Mouse (Mus musculus) forebrain, embryonic 12.5 days (tissue): ENCODE measurements around the gene Rgs3. TPM values are rescaled to one million over a fixed set of nuclear protein-coding genes. Genes with fewer than 3 reads are reported as not detected.

Experiments
- ATAC-seq: fragments of 200-750 bp; cut with Nextera tagmentation; 2 replicates; pipeline ENCODE4 v1.8.0; 2017; ENCODE audit warnings: moderate TSS enrichment; ENCODE audit not compliant: low FRiP score
- H3K27ac ChIP-seq: fragments of 300-500 bp; sonication (generic); 2 replicates; pipeline ENCODE4 v1.5.1; 2016; ENCODE audit warnings: mild to moderate bottlenecking
- H3K27me3 ChIP-seq: fragments of 300-500 bp; sonication (generic); 2 replicates; pipeline ENCODE4 v1.6.1; 2016; ENCODE audit warnings: mild to moderate bottlenecking
- H3K36me3 ChIP-seq: fragments of 300-500 bp; sonication (generic); replicated peaks from 2 replicates; pipeline ENCODE4 v1.6.1; 2016; ENCODE audit warnings: mild to moderate bottlenecking
- H3K4me1 ChIP-seq: fragments of 300-500 bp; sonication (generic); 2 replicates; pipeline ENCODE4 v1.6.1; 2016
- H3K4me2 ChIP-seq: fragments of 300-500 bp; sonication (generic); 2 replicates; pipeline ENCODE4 v1.6.1; 2016; ENCODE audit warnings: mild to moderate bottlenecking, moderate library complexity
- H3K4me3 ChIP-seq: fragments of 300-500 bp; sonication (generic); replicated peaks from 2 replicates; pipeline ENCODE4 v1.5.1; 2016; ENCODE audit warnings: mild to moderate bottlenecking
- H3K9ac ChIP-seq: fragments of 300-500 bp; sonication (generic); 2 replicates; pipeline ENCODE4 v1.6.1; 2016; ENCODE audit warnings: mild to moderate bottlenecking
- H3K9me3 ChIP-seq: fragments of 300-500 bp; sonication (generic); 2 replicates; pipeline ENCODE4 v1.6.1; 2016
- WGBS: fragments of 180-500 bp; shearing (Covaris S2); methylation state at CpG from one replicate; pipeline ENCODE4 v1.1.7; 2016; 5-methylcytosine and 5-hydroxymethylcytosine counted together
- polyA plus RNA-seq: library from polyadenylated mRNA; unstranded; fragments of >200 nt; fragmentation: Nextera tagmentation; extraction: Ambion mirVana; gene quantifications from 2 replicates; pipeline ENCODE4 v1.2.1, GENCODE M21; 2016

Rgs3 gene
- polyA plus RNA-seq, 1 experiment from 2014 or later: 54.3 TPM

GRCm38 (mm10) chr4:62561630-62562001 lies 2.0 kb downstream of the Rgs3 start:
- Histone ChIP-seq H3K4me3 (no peak overlapping the region), H3K4me1 (peaks cover 5% of the 10 kb centered on the region; the same call in 1 of the 2 replicates), H3K4me2 (no peak overlapping the region), H3K27ac (peak overlapping the region; percentile 37; the same call in 1 of the 2 replicates), H3K36me3 (no peaks in the 10 kb centered on the region), H3K9ac (no peak overlapping the region), H3K27me3 (peaks cover 9% of the 10 kb centered on the region), H3K9me3 (no peaks in the 10 kb centered on the region)
- 58% methylated on average over 3 of the region's 3 CpGs for WGBS
- ATAC-seq: no peak; the same call in 1 of the 2 replicates

- peaks cover 5% of the 10 kb centered on the region; the same call in 1 of the 2 replicates for H3K4me1 ChIP-seq
- H3K9ac ChIP-seq: no peak overlapping the region
- WGBS: 84% methylated on average over 4 of the region's 4 CpGs
- no peak overlapping the region for H3K4me3 ChIP-seq
- peak overlapping the region; percentile 37; the same call in 1 of the 2 replicates for H3K27ac ChIP-seq
- H3K4me2 ChIP-seq: no peak overlapping the region
- ATAC-seq: no peak
- H3K36me3 ChIP-seq: no peaks in the 10 kb centered on the region
- H3K27me3 ChIP-seq: peaks cover 9% of the 10 kb centered on the region
- no peaks in the 10 kb centered on the region for H3K9me3 ChIP-seq
Measured at GRCm38 (mm10) chr4:62562006-62562405, 2.4 kb downstream of the Rgs3 start.

- 87% methylated on average over 4 of the region's 4 CpGs for WGBS
- peaks cover 3% of the 10 kb centered on the region; the same call in 1 of the 2 replicates for H3K4me1 ChIP-seq
- no peaks in the 10 kb centered on the region for H3K36me3 ChIP-seq
- no peak overlapping the region for H3K4me3 ChIP-seq
- no peak overlapping the region for H3K4me2 ChIP-seq
- H3K27ac ChIP-seq: no peak overlapping the region
- no peak overlapping the region for H3K9ac ChIP-seq
- no peak for ATAC-seq
- no peaks in the 10 kb centered on the region for H3K9me3 ChIP-seq
- no peaks in the 10 kb centered on the region for H3K27me3 ChIP-seq
Measured at GRCm38 (mm10) chr4:62566530-62566929, 6.9 kb downstream of the Rgs3 start.

GRCm38 (mm10) chr4:62567696-62568095 lies 8.0 kb downstream of the Rgs3 start:
- Histone ChIP-seq H3K4me3 (no peak overlapping the region), H3K9ac (no peak overlapping the region), H3K27me3 (no peaks in the 10 kb centered on the region), H3K4me1 (no peaks in the 10 kb centered on the region), H3K27ac (no peak overlapping the region), H3K36me3 (no peaks in the 10 kb centered on the region), H3K4me2 (no peak overlapping the region), H3K9me3 (no peaks in the 10 kb centered on the region)
- 90% methylated on average over 6 of the region's 6 CpGs for WGBS
- no peak for ATAC-seq

GRCm38 (mm10) chr4:62568359-62568758 lies 8.7 kb downstream of the Rgs3 start:
- ATAC-seq: no peak

GRCm38 (mm10) chr4:62569603-62570002 lies 10.0 kb downstream of the Rgs3 start:
- Histone ChIP-seq H3K4me1 (no peaks in the 10 kb centered on the region), H3K27me3 (no peaks in the 10 kb centered on the region), H3K9ac (no peak overlapping the region), H3K4me2 (no peak overlapping the region), H3K36me3 (no peaks in the 10 kb centered on the region), H3K27ac (no peak overlapping the region), H3K9me3 (no peaks in the 10 kb centered on the region), H3K4me3 (no peak overlapping the region)
- no peak for ATAC-seq
- 86% methylated on average over 5 of the region's 5 CpGs for WGBS

More at GRCm38 (mm10) chr4:62568359-62568758, 8.7 kb downstream of the Rgs3 start:
- Histone ChIP-seq H3K9ac (no peak overlapping the region), H3K36me3 (no peaks in the 10 kb centered on the region), H3K9me3 (no peaks in the 10 kb centered on the region), H3K4me1 (no peaks in the 10 kb centered on the region), H3K27me3 (no peaks in the 10 kb centered on the region), H3K4me2 (no peak overlapping the region), H3K27ac (no peak overlapping the region), H3K4me3 (no peak overlapping the region)
- 85% methylated on average over 1 of the region's 1 CpGs for WGBS

GRCm38 (mm10) chr4:62570029-62570428 lies 10.4 kb downstream of the Rgs3 start:
- H3K9ac ChIP-seq: no peak overlapping the region
- 75% methylated on average over 5 of the region's 5 CpGs for WGBS
- H3K27me3 ChIP-seq: no peaks in the 10 kb centered on the region
- ATAC-seq: no peak
- H3K4me1 ChIP-seq: no peaks in the 10 kb centered on the region
- H3K27ac ChIP-seq: no peak overlapping the region
- H3K9me3 ChIP-seq: no peaks in the 10 kb centered on the region
- H3K4me3 ChIP-seq: no peak overlapping the region
- no peaks in the 10 kb centered on the region for H3K36me3 ChIP-seq
- no peak overlapping the region for H3K4me2 ChIP-seq

- Histone ChIP-seq H3K9ac (peak overlapping the region; percentile 70), H3K4me2 (peak overlapping the region; percentile 79), H3K4me3 (peak overlapping the region; percentile 50), H3K9me3 (no peaks in the 10 kb centered on the region), H3K4me1 (peaks cover 44% of the 10 kb centered on the region), H3K36me3 (no peaks in the 10 kb centered on the region), H3K27me3 (0 out of 2 replicates have a peak, but pooled peaks cover 11% of the 10 kb centered on the region), H3K27ac (peak overlapping the region; percentile 92)
- peak; percentile 89 for ATAC-seq
- WGBS: 19% methylated on average over 18 of the region's 18 CpGs
Measured at GRCm38 (mm10) chr4:62582365-62583264, 23.0 kb downstream of the Rgs3 start.

- ATAC-seq: peak; percentile 89
- under 1% methylated on average over 40 of the region's 42 CpGs for WGBS
- peaks cover 44% of the 10 kb centered on the region for H3K4me1 ChIP-seq
Measured at GRCm38 (mm10) chr4:62583265-62584092, 23.8 kb downstream of the Rgs3 start.

GRCm38 (mm10) chr4:62587067-62587466 lies 27.4 kb downstream of the Rgs3 start:
- no peak overlapping the region for H3K9ac ChIP-seq

More at GRCm38 (mm10) chr4:62583265-62584092, 23.8 kb downstream of the Rgs3 start:
- Histone ChIP-seq H3K4me2 (peak overlapping the region; percentile 79), H3K9ac (peak overlapping the region; percentile 70), H3K27me3 (0 out of 2 replicates have a peak, but pooled peaks cover 11% of the 10 kb centered on the region), H3K27ac (peak overlapping the region; percentile 92), H3K4me3 (peak overlapping the region; percentile 50), H3K36me3 (no peaks in the 10 kb centered on the region), H3K9me3 (no peaks in the 10 kb centered on the region)

GRCm38 (mm10) chr4:62590878-62591277 lies 31.2 kb downstream of the Rgs3 start:
- no peak for ATAC-seq

More at GRCm38 (mm10) chr4:62587067-62587466, 27.4 kb downstream of the Rgs3 start:
- ATAC-seq: no peak
- H3K4me1 ChIP-seq: peaks cover 51% of the 10 kb centered on the region
- 90% methylated on average over 8 of the region's 8 CpGs for WGBS
- H3K4me2 ChIP-seq: no peak overlapping the region
- 0 out of 2 replicates have a peak, but pooled peaks cover 8% of the 10 kb centered on the region for H3K27me3 ChIP-seq
- H3K27ac ChIP-seq: no peak overlapping the region
- H3K36me3 ChIP-seq: no peaks in the 10 kb centered on the region
- H3K4me3 ChIP-seq: no peak overlapping the region
- no peaks in the 10 kb centered on the region for H3K9me3 ChIP-seq

GRCm38 (mm10) chr4:62591326-62591725 lies 31.7 kb downstream of the Rgs3 start:
- Histone ChIP-seq H3K4me3 (no peak overlapping the region), H3K4me1 (peaks cover 23% of the 10 kb centered on the region), H3K36me3 (no peaks in the 10 kb centered on the region), H3K9me3 (no peaks in the 10 kb centered on the region), H3K9ac (no peak overlapping the region), H3K4me2 (peak overlapping the region; percentile 24; the same call in 1 of the 2 replicates), H3K27me3 (no peaks in the 10 kb centered on the region), H3K27ac (peak overlapping the region; percentile 9)
- peak; percentile 39; the same call in 1 of the 2 replicates for ATAC-seq
- WGBS: 4% methylated on average over 11 of the region's 11 CpGs

More at GRCm38 (mm10) chr4:62590878-62591277, 31.2 kb downstream of the Rgs3 start:
- Histone ChIP-seq H3K9me3 (no peaks in the 10 kb centered on the region), H3K27me3 (no peaks in the 10 kb centered on the region), H3K4me3 (no peak overlapping the region), H3K36me3 (no peaks in the 10 kb centered on the region), H3K4me1 (peaks cover 23% of the 10 kb centered on the region), H3K4me2 (no peak overlapping the region), H3K27ac (0 out of 2 replicates have a peak overlapping the region, but pooled peaks have one; percentile 14), H3K9ac (no peak overlapping the region)
- 68% methylated on average over 1 of the region's 1 CpGs for WGBS
